Mouse (Mus musculus) intestine, embryonic 16.5 days (tissue): ENCODE measurements around the gene Kcnj4. TPM values are rescaled to one million over a fixed set of nuclear protein-coding genes. Genes with fewer than 3 reads are reported as not detected.

Source experiments
- ATAC-seq: fragments of 200-750 bp; cut with Nextera tagmentation; 2 replicates; pipeline ENCODE4 v1.8.0; 2017; ENCODE audit warnings: moderate TSS enrichment, moderate library complexity
- H3K27ac ChIP-seq: fragments of 300-500 bp; sonication (generic); 2 replicates; pipeline ENCODE4 v1.5.1; 2014; ENCODE audit warnings: mild to moderate bottlenecking, low read length
- H3K27me3 ChIP-seq: fragments of 300-500 bp; sonication (generic); replicated peaks from 2 replicates; pipeline ENCODE4 v1.6.1; 2014; ENCODE audit warnings: low read length, control low read depth, mixed read lengths; ENCODE audit not compliant: control insufficient read depth, insufficient read depth
- H3K36me3 ChIP-seq: fragments of 300-500 bp; sonication (generic); 2 replicates; pipeline ENCODE4 v1.6.1; 2014; ENCODE audit warnings: low read length, control low read depth; ENCODE audit not compliant: control insufficient read depth, insufficient read depth
- H3K4me1 ChIP-seq: fragments of 300-500 bp; sonication (generic); 2 replicates; pipeline ENCODE4 v1.6.1; 2014; ENCODE audit warnings: low read length, control low read depth, mixed read lengths; ENCODE audit not compliant: control insufficient read depth, insufficient read depth
- H3K4me2 ChIP-seq: fragments of 300-500 bp; sonication (generic); 2 replicates; pipeline ENCODE4 v1.6.1; 2014; ENCODE audit warnings: low read depth, low read length, control low read depth
- H3K4me3 ChIP-seq: fragments of 300-500 bp; sonication (generic); 2 replicates; pipeline ENCODE4 v1.5.1; 2014; ENCODE audit warnings: mild to moderate bottlenecking, low read length
- H3K9ac ChIP-seq: fragments of 300-500 bp; sonication (generic); 2 replicates; pipeline ENCODE4 v1.6.1; 2014; ENCODE audit warnings: low read depth, low read length
- H3K9me3 ChIP-seq: fragments of 300-500 bp; sonication (generic); 2 replicates; pipeline ENCODE4 v1.6.1; 2016; ENCODE audit warnings: low read length, control low read depth; ENCODE audit not compliant: control insufficient read depth
- WGBS: fragments of 180-500 bp; shearing (Covaris S2); extraction: QIAGEN DNeasy Blood & Tissue Kit; methylation state at CpG from one replicate; pipeline ENCODE4 v1.1.7; 2014; 5-methylcytosine and 5-hydroxymethylcytosine counted together
- polyA plus RNA-seq: library from polyadenylated mRNA; unstranded; fragments of >200 nt; fragmentation: Nextera tagmentation; extraction: Ambion mirVana; gene quantifications from 2 replicates; pipeline ENCODE4 v1.2.1, GENCODE M21; 2015

Kcnj4 gene
- polyA plus RNA-seq, result not detected in 2 replicates

DNA sequence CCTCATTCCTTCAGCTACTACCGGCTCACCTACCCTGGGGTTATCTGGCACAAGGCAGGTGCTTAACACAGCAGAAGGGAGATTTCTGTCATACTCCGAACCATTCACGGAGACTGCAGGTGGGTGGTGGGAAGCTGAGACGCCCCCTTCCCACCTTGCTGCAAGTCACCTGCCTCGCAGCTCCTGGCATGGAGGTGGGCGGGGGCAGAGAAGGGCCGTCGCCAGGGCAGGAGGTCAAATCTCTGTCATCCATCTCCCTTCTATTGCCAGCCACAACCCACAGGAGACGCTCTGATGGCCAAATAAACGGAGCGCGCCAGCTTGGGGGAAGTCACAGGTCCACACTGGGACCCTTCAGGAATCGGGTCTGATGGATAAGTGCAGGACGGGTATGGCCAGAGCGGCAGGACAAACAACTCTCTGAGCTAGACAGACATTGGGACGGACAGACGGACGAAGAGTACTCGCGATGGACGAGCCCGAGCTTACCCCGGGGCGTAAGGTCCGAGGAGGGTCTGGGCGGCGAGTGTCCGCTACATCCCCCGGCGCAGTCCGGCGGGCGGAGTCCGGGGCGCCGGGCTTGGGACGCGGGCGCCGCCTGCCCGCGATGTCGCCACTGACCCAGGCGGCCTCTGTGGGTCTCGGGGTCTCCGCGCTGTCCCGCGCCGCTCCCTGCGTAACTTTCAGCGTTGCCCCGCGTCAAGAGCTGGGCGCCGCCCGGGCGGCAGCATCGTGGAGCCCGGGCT is at the start of gene Kcnj4:
Kcnj4 (minus strand) TSS at position 535 of the 746 bp plus-strand sequence.
- under 1% methylated on average over 60 of the region's 60 CpGs for WGBS
- ATAC-seq, result no peak; the same call in none of the 2 replicates
- Histone ChIP-seq H3K4me1 (peaks cover 12% of the 10 kb centered on the region), H3K4me3 (peak within 1 kb of the TSS; percentile 66), H3K27ac (no peak within 1 kb of the TSS), H3K9ac (peak within 1 kb of the TSS; percentile 68), H3K36me3 (no peaks in the 10 kb centered on the region), H3K9me3 (no peaks in the 10 kb centered on the region), H3K4me2 (peak within 1 kb of the TSS; percentile 100), H3K27me3 (peaks cover 62% of the 10 kb centered on the region)

DNA sequence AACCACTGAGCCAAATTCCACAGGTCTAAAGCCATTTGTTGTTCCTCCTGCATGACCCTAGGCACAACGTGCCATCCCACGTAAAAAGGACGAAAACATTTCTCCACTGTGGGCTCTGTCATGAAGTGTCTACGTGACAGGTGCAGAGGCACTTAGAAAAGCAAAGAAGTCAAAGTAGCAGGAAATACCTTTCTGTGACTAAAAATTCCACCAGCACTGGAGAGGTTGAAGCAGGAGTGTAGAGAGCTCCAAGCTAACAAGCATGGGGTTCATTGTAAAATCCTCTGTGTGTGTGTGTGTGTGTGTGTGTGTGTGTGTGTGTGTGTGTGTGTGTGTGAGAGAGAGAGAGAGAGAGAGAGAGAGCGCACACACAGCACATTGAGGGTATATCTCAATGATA is 47.5 kb upstream of the Kcnj4 start:
- no peak for ATAC-seq
- Histone ChIP-seq H3K27me3 (no peaks in the 10 kb centered on the region), H3K4me3 (no peak overlapping the region), H3K9ac (no peak overlapping the region), H3K27ac (no peak overlapping the region), H3K4me2 (no peak overlapping the region), H3K36me3 (no peaks in the 10 kb centered on the region), H3K4me1 (no peaks in the 10 kb centered on the region), H3K9me3 (no peaks in the 10 kb centered on the region)
- WGBS, result 80% methylated on average over 5 of the region's 5 CpGs

DNA sequence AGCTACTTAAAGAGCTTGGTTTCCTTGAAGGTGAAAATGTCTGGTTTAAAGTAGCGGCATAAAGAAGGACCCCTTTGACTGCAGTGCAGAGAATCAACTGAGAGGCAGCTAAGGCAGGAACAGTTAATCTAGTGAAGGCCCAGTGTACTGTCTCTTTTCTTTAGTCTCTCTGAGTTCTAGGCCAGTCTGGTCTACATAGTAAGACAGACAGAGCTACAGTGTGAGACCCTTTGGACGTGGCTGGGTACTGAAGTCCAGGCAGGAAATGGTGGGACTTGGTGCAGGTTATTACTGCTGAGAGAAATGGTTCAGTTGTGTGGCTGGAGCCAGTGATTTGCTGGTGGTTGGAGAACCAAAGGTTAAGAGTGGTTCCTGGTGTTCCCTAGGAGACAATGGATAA is 43.2 kb upstream of the Kcnj4 start:
- Histone ChIP-seq H3K27me3 (no peaks in the 10 kb centered on the region), H3K4me2 (no peak overlapping the region), H3K9ac (no peak overlapping the region), H3K4me1 (peaks cover 10% of the 10 kb centered on the region; the same call in 1 of the 2 replicates), H3K36me3 (peaks cover 5% of the 10 kb centered on the region), H3K9me3 (no peaks in the 10 kb centered on the region), H3K4me3 (no peak overlapping the region), H3K27ac (no peak overlapping the region)
- ATAC-seq, result no peak
- 92% methylated on average over 2 of the region's 2 CpGs for WGBS

DNA sequence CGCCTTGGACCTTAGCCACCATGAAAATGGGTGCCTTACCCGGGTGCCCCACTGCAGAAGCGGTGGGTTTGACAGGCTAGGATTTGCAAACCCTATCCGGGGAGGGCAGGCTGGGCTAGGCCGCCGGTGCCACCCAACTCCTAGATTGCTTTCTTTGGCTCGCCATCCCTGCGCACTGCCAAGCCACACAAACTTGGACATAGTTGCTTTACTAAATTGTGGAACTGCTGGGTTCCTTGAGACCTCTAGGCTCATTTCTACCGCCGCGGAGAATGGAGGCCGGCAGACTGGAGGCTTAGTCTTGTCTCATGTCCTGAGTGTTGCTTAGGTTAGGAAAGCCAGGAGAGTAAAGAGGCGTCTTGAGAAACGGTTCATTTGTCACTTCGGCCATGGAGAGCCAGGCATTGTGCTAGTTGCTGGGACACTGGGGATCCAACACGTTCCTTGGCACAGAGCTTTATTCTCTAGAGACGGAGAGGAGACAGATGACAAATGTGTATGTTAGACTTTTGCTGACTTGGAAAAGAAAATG is 42.3 kb upstream of the Kcnj4 start:
- ATAC-seq, result peak; percentile 2; the same call in 1 of the 2 replicates
- Histone ChIP-seq H3K36me3 (peaks cover 14% of the 10 kb centered on the region), H3K9me3 (no peaks in the 10 kb centered on the region), H3K4me3 (peak overlapping the region; percentile 87), H3K4me1 (peaks cover 10% of the 10 kb centered on the region; the same call in 1 of the 2 replicates), H3K27ac (peak overlapping the region; percentile 91), H3K4me2 (peak overlapping the region; percentile 53), H3K9ac (peak overlapping the region; percentile 100), H3K27me3 (no peaks in the 10 kb centered on the region)
- 80% methylated on average over 17 of the region's 17 CpGs for WGBS

DNA sequence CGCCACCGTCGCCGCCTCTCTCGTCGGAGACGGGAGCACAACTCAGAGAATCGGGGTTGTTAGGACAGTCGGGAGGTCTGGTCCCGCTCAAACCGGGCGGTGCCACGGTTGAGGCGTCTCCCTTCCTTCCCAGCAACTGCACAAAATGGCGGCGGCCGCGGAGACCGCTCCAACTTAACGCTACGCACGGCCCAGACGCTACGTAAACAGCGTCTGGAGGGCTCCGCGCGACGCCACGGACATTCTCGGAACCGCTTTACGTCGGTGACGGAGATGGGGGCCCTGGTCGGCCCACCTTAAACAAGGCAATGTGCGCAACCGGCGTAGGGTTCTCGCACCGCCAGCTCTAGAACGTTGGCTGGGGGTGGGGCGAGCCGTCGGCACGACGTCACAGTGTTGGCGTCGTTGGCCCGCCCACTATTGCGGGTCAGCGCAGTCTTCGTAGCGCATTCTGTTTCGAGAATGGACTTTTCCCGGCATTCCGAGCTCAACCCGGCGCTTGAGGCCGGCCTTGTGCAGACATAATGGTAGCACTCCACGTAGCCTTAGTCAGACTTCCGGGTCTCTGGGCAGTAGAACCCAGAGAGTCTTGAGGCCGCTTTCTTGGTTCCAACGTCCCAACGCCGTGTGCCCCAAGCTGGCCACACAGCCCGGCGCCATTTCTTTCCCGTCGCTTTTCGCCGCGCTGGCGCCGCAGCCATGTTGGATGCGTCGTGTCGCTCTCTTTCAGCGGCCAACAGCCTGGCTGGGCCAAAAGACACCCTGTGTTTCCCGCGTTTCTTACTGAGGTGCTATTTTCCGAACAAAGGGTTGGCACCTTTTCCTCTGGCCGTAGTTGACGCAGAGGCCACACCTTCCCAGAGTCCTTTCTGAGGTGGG is 41.6 kb upstream of the Kcnj4 start, which contains the start of gene Ddx17:
Ddx17 (minus strand) TSS at position 332 of the 879 bp plus-strand sequence.
- no peaks in the 10 kb centered on the region for H3K9me3 ChIP-seq
- H3K4me1 ChIP-seq, result peaks cover 10% of the 10 kb centered on the region; the same call in 1 of the 2 replicates
- peak within 1 kb of the TSS; percentile 87 for H3K4me3 ChIP-seq
- peaks cover 17% of the 10 kb centered on the region for H3K36me3 ChIP-seq
- peak within 1 kb of the TSS; percentile 98 for H3K27ac ChIP-seq
- 1% methylated on average over 84 of the region's 84 CpGs for WGBS
- no peaks in the 10 kb centered on the region for H3K27me3 ChIP-seq
- peak within 1 kb of the TSS; percentile 100 for H3K9ac ChIP-seq
- peak within 1 kb of the TSS; percentile 86 for H3K4me2 ChIP-seq
- peak; percentile 97 for ATAC-seq

DNA sequence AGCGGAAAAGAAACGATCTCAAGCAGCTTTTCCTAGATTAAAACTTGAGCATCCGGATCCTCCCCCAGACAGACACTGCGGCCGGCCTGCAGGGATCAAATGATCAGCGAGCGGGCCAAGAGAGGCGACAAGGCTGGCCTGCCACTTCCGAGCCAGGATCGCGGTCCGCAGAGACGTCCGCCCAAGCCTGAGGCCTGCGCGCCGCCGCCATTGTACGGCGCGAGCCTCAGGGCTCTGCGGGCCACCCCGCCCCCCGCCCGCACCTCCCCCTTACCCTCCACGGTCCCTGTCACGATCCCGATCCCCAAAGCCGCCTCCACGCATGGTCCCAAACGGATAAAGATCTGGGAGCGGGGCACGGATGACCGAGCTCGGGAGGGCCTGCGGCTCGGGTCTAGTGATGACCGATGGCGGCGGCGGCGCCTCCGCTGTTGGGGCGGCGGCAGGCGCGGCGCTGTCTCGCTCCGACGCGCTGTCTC is 40.9 kb upstream of the Kcnj4 start:
- peak; percentile 75 for ATAC-seq
- peak overlapping the region; percentile 86 for H3K4me2 ChIP-seq
- H3K9ac ChIP-seq, result peak overlapping the region; percentile 100
- no peaks in the 10 kb centered on the region for H3K9me3 ChIP-seq
- no peaks in the 10 kb centered on the region for H3K27me3 ChIP-seq
- H3K36me3 ChIP-seq, result peaks cover 17% of the 10 kb centered on the region
- H3K27ac ChIP-seq, result peak overlapping the region; percentile 98
- under 1% methylated on average over 52 of the region's 52 CpGs for WGBS
- peak overlapping the region; percentile 87 for H3K4me3 ChIP-seq
- peaks cover 10% of the 10 kb centered on the region; the same call in 1 of the 2 replicates for H3K4me1 ChIP-seq

DNA sequence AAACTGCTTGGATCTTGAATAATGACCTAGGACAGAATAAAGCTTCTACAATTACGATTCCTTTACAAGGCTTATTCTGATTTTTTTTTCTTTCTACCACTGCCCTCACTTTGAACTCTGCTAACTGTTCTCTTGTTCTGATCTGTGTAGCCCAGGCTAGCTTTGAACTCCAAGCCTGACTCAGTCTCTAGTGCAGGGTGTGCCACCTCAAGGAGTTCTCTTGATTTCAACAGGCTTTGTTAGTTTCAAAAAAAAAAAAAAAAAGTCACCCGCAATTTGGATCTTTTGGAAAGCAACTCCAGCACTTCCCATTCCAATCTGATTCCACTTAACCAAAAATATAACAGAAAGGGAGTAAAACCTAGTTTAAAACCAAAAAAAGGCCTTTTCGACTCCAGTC is 40.5 kb upstream of the Kcnj4 start:
- no peak for ATAC-seq

DNA sequence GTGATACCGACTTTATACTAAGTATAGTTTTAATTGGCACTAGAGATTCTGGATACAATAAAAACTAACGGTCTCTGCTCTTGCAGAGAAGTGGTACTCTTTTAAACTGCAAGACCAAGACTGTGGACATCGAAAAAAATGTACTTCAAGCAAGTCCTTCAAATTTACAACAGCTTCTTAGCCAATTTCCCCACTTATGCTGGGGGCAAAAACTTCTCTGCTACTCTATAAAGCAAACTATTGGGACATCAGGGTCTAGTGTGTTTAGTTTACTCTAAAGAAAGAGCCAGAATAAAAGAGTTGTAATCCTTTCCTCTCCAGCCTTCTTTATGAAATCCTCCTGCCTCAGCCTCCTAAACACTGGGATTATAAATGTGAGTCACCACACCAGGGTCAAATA is 38.9 kb upstream of the Kcnj4 start:
- no peaks in the 10 kb centered on the region for H3K9me3 ChIP-seq
- H3K27me3 ChIP-seq, result no peaks in the 10 kb centered on the region
- peaks cover 10% of the 10 kb centered on the region; the same call in 1 of the 2 replicates for H3K4me1 ChIP-seq
- ATAC-seq, result no peak
- H3K36me3 ChIP-seq, result peaks cover 25% of the 10 kb centered on the region
- H3K9ac ChIP-seq, result no peak overlapping the region
- peak overlapping the region; percentile 86; the same call in 1 of the 2 replicates for H3K4me2 ChIP-seq
- no peak overlapping the region for H3K27ac ChIP-seq
- 97% methylated on average over 3 of the region's 3 CpGs for WGBS
- no peak overlapping the region for H3K4me3 ChIP-seq

More for the DNA sequence above, 40.5 kb upstream of the Kcnj4 start:
- H3K27me3 ChIP-seq, result no peaks in the 10 kb centered on the region
- WGBS, result 2% methylated on average over 3 of the region's 3 CpGs
- H3K4me3 ChIP-seq, result peak overlapping the region; percentile 87
- H3K4me2 ChIP-seq, result peak overlapping the region; percentile 86
- peak overlapping the region; percentile 98 for H3K27ac ChIP-seq
- peaks cover 10% of the 10 kb centered on the region; the same call in 1 of the 2 replicates for H3K4me1 ChIP-seq
- H3K36me3 ChIP-seq, result peaks cover 21% of the 10 kb centered on the region
- H3K9me3 ChIP-seq, result no peaks in the 10 kb centered on the region
- H3K9ac ChIP-seq, result peak overlapping the region; percentile 100

DNA sequence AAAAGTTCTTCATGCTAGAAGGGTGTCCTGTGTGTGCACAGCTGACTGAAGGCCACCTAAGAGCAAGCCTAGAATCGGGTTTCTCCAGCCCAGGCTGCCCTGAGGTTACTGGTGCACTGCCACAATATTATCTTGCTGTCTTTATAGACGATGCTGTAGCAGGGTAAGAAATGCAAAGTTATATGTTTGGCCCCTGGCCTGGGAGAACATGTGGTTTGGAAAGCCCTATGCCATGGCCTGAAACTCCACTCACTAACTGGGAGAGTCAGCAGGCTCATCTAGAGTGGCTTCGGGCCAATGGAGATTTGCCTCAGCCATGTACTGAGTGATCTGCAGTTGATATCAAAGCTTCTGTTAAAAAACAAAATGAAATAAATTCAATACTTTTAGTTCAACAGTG is 28.8 kb upstream of the Kcnj4 start:
- Histone ChIP-seq H3K4me1 (no peaks in the 10 kb centered on the region), H3K27ac (no peak overlapping the region), H3K36me3 (peaks cover 37% of the 10 kb centered on the region), H3K9me3 (no peaks in the 10 kb centered on the region), H3K4me3 (no peak overlapping the region), H3K27me3 (no peaks in the 10 kb centered on the region), H3K4me2 (no peak overlapping the region), H3K9ac (no peak overlapping the region)
- 88% methylated on average over 3 of the region's 3 CpGs for WGBS
- ATAC-seq, result peak; percentile 18; the same call in 1 of the 2 replicates
